Mouse (Mus musculus): ENCODE measurements around the gene S100pbp.

The S100pbp gene

DNA sequence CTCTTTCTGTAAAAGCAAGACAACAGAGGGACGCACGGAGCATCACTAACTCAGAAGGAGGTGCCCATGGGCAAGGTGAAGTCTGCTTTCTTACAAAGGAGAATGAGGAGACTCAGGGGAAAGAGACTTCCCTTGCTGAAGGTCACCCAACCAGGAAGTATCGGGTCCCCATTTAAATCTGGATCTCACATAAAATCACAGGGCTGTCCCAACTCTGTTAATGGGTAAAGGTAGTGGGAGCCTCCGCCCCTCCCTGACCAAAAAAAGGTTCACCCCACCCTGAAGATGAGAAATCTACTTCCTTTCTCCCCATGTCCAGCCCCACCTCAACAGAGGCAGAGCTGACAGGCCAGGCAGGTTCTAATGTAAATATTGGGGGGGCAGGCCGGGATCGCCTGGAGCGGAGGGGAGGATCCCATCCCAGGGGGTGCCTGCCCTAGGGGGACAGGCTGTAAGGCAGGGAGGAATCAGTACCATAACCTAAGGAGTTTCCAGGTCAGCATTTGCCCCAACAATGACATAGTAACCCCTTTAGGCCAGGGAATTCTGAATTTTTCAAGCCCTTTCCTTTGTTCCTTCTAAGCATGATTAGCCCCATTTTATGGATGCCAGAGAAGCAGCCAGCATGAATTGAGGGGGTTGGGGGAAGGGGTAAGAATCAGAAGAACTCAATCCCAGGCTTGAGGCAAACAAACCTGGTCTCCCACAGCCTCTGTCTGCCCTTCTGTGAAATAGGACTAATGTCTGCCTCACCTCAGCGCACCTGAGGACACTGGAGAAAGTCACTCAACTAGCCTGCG, 43.2 kb upstream of the S100pbp start:
- Histone ChIP-seq H3K36me3 (ENCODE audit: insufficient read depth, low read length) (0 out of 2 replicates have a peak, but pooled peaks cover 7% of the 10 kb centered on the region), H3K4me1 (replicated peaks; ENCODE audit: low read depth, low read length) (peaks cover 97% of the 10 kb centered on the region), H3K27me3 (ENCODE audit: insufficient read depth, low read length) (no peaks in the 10 kb centered on the region), H3K4me3 (replicated peaks; ENCODE audit: low read length) (peak overlapping the region; percentile 77), H3K9me3 (ENCODE audit: low read length) (no peaks in the 10 kb centered on the region)
- TF ChIP-seq POU5F1 (IDR thresholded peaks at IDR 0.05; ENCODE audit: borderline replicate concordance, low read length) (no peak), CTCF (conservative IDR thresholded peaks at IDR 0.05; ENCODE audit: low read length) (no peak), NANOG (IDR thresholded peaks at IDR 0.05; ENCODE audit: borderline replicate concordance, low read length) (no peak)

DNA sequence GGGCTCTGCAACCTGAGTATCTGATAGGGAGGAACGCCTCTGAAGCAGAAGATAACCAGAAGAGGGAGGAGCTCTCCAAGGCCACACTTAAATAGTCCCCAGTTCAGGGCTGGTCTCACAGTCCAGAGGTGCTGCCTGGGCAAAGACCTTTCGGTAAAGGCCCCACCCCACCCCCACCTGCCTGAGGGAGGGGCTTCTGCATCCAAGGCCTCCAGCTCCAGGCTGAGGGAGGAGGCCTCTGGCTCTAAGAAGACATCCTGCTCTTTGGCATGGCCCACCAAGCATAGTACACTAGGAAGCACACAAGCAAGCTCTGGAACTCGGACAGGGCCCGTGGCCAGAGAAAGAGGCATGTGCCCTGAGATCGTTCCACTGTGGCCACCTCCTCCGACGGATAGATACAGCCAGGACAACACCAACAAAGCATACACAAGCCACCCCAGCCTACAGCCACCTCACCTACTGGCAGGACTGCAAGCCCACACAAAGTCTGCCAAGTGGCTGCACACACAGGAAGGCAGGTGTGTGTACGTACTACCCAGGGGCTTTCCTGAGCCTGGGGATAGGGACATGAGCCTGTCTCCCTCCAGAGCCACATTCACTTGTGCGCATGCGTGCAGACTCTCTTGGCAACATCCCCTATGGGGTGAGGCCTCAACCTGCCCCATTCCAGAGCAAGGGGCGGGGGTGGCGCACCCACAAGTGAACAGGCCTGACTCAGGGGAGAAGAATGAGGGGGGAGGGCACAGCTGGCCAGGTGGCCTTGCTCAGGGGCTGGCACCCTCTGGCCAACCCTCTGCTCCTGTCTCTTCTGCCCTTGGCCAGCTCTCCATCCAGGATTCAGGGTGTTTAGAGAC, 42.3 kb upstream of the S100pbp start:
- H3K9me3 ChIP-seq (ENCODE audit: low read length): no peaks in the 10 kb centered on the region

GRCm38 (mm10) chr4:129230926-129231325, 41.4 kb upstream of the S100pbp start:
- no peaks in the 10 kb centered on the region for H3K27me3 ChIP-seq (ENCODE audit: insufficient read depth, low read length)
- peak overlapping the region; percentile 77 for H3K4me3 ChIP-seq (replicated peaks; ENCODE audit: low read length)
- TF ChIP-seq NANOG (IDR thresholded peaks at IDR 0.05; ENCODE audit: borderline replicate concordance, low read length) (no peak), POU5F1 (IDR thresholded peaks at IDR 0.05; ENCODE audit: borderline replicate concordance, low read length) (no peak), CTCF (conservative IDR thresholded peaks at IDR 0.05; ENCODE audit: low read length) (no peak)
- H3K4me1 ChIP-seq (replicated peaks; ENCODE audit: low read depth, low read length): peaks cover 97% of the 10 kb centered on the region
- H3K36me3 ChIP-seq (ENCODE audit: insufficient read depth, low read length): peaks cover 10% of the 10 kb centered on the region
- H3K9me3 ChIP-seq (ENCODE audit: low read length): no peaks in the 10 kb centered on the region

More for the DNA sequence above, 42.3 kb upstream of the S100pbp start:
- no peak for TF ChIP-seq POU5F1 (IDR thresholded peaks at IDR 0.05; ENCODE audit: borderline replicate concordance, low read length)
- TF ChIP-seq NANOG (IDR thresholded peaks at IDR 0.05; ENCODE audit: borderline replicate concordance, low read length): no peak
- TF ChIP-seq CTCF (conservative IDR thresholded peaks at IDR 0.05; ENCODE audit: low read length): no peak
- Histone ChIP-seq H3K27me3 (ENCODE audit: insufficient read depth, low read length) (no peaks in the 10 kb centered on the region), H3K4me3 (replicated peaks; ENCODE audit: low read length) (peak overlapping the region; percentile 77), H3K4me1 (replicated peaks; ENCODE audit: low read depth, low read length) (peaks cover 97% of the 10 kb centered on the region), H3K36me3 (ENCODE audit: insufficient read depth, low read length) (0 out of 2 replicates have a peak, but pooled peaks cover 7% of the 10 kb centered on the region)

DNA sequence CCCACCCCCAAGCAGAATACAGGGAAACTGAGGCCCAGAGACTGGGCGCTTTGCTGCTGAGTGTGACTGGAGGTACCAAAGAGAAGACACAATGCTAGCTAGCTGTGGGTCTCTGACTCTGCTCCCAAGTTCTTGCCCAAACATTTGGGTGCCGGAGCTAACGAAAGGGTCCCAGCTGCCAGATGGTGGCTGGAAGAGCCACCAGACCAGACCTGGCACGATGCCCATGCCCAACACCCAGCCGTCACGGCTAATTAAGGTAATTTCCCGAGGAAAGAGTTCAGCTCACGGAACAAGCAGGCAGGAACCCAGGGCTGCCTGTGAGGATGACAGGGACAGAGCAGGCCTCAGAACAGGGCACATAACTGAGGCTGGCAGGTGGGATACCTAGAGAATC, 38.5 kb upstream of the S100pbp start:
- peaks cover 98% of the 10 kb centered on the region for H3K4me1 ChIP-seq (replicated peaks; ENCODE audit: low read depth, low read length)
- H3K9me3 ChIP-seq (ENCODE audit: low read length): no peaks in the 10 kb centered on the region
- TF ChIP-seq POU5F1 (IDR thresholded peaks at IDR 0.05; ENCODE audit: borderline replicate concordance, low read length) (no peak), NANOG (IDR thresholded peaks at IDR 0.05; ENCODE audit: borderline replicate concordance, low read length) (no peak), CTCF (conservative IDR thresholded peaks at IDR 0.05; ENCODE audit: low read length) (no peak)
- H3K4me3 ChIP-seq (replicated peaks; ENCODE audit: low read length): peak overlapping the region; percentile 79
- H3K36me3 ChIP-seq (ENCODE audit: insufficient read depth, low read length): peaks cover 37% of the 10 kb centered on the region
- H3K27me3 ChIP-seq (ENCODE audit: insufficient read depth, low read length): no peaks in the 10 kb centered on the region

DNA sequence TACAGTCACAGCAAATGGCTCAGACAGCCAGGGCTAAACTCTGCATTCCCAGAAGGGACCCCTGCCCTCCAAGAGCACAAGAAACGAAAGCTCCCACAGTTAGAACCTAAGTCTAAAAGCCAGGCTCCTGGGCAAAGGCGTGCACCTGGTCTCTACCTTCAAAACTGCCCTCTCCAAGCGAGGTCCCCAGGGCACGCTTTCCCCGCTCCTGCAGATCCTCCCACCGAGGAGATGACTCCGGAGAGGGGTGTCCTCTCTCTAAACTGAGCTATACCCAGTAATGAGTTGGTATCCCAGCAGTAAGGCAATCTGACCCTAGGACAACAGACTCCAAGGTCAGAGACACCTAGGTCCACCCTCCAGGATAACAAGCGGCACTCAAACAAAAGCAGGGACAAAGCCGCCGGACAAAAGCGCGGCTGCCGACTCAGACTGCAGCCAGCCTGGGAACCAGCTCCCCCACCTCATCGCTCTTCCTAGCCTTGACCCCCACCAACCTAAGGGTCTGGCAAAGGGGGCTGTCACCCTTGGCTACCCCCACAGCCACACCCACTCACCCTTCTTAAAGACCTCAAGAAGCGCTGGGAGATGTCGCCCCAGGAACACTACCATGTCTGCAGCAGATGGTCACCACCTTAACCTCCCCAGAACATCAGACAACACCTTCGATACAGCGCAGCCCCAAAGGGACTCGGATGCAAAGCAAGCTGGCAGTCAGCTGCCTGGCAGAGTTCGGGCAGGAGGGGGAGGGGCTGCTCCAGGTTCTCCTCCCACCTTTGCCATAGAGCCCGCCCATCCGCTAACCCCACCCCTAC, 37.9 kb upstream of the S100pbp start:
- no peak for TF ChIP-seq CTCF (conservative IDR thresholded peaks at IDR 0.05; ENCODE audit: low read length)
- no peak for TF ChIP-seq POU5F1 (IDR thresholded peaks at IDR 0.05; ENCODE audit: borderline replicate concordance, low read length)
- TF ChIP-seq NANOG (IDR thresholded peaks at IDR 0.05; ENCODE audit: borderline replicate concordance, low read length): no peak
- H3K4me1 ChIP-seq (replicated peaks; ENCODE audit: low read depth, low read length): peaks cover 98% of the 10 kb centered on the region
- H3K9me3 ChIP-seq (ENCODE audit: low read length): no peaks in the 10 kb centered on the region
- H3K36me3 ChIP-seq (ENCODE audit: insufficient read depth, low read length): peaks cover 41% of the 10 kb centered on the region
- no peaks in the 10 kb centered on the region for H3K27me3 ChIP-seq (ENCODE audit: insufficient read depth, low read length)
- H3K4me3 ChIP-seq (replicated peaks; ENCODE audit: low read length): peak overlapping the region; percentile 79

DNA sequence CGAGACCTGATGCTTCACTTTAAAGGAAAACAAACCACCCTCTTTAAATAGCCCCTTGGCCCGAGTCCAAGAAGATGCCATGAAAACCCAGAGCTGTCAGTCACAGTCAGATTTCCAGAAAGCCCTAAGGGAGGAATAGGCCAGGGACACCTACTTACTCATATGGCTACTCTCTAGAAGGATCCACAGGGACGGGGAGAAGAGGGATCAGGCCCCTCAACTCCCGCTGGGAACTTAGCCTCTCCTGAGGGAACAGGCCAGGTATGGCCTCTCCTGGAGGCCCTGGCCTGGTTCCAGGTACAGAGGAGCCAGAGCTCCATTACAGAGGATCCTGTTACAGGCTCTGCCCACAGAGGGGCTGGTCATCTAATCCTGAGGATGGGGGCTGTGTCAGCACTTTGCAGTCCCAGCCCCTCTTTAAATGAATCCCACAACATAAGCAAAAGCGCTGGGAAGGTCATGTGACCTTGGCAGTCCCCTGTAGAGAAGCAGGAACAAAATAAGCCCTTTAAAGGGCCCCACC, 37.0 kb upstream of the S100pbp start:
- H3K4me1 ChIP-seq (replicated peaks; ENCODE audit: low read depth, low read length): peaks cover 98% of the 10 kb centered on the region
- TF ChIP-seq NANOG (IDR thresholded peaks at IDR 0.05; ENCODE audit: borderline replicate concordance, low read length) (no peak), POU5F1 (IDR thresholded peaks at IDR 0.05; ENCODE audit: borderline replicate concordance, low read length) (no peak), CTCF (conservative IDR thresholded peaks at IDR 0.05; ENCODE audit: low read length) (no peak)
- peaks cover 50% of the 10 kb centered on the region for H3K36me3 ChIP-seq (ENCODE audit: insufficient read depth, low read length)

DNA sequence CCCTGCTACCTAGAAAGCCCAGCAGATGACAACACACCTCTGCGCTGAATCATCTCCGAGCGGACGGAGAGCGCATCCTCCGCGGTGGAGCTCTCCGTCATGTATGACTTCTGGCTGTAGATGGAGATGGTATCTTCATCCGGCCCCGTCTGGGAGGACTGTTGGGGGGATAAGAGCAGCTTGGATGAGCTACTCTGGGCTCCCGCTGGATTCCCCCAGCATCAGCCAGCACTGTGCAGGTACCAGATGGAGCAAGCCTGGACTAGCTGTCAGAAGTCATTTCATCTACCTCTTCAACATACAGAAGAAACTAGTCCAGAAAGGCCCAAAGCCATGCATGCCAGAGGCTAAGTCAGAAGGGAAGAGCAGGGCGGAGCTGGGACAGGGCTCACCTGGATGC, 35.8 kb upstream of the S100pbp start:
- Histone ChIP-seq H3K4me3 (replicated peaks; ENCODE audit: low read length) (peak overlapping the region; percentile 79), H3K27me3 (ENCODE audit: insufficient read depth, low read length) (no peaks in the 10 kb centered on the region), H3K36me3 (ENCODE audit: insufficient read depth, low read length) (peaks cover 62% of the 10 kb centered on the region), H3K9me3 (ENCODE audit: low read length) (no peaks in the 10 kb centered on the region), H3K4me1 (replicated peaks; ENCODE audit: low read depth, low read length) (peaks cover 98% of the 10 kb centered on the region)
- no peak for TF ChIP-seq POU5F1 (IDR thresholded peaks at IDR 0.05; ENCODE audit: borderline replicate concordance, low read length)
- no peak for TF ChIP-seq NANOG (IDR thresholded peaks at IDR 0.05; ENCODE audit: borderline replicate concordance, low read length)
- no peak for TF ChIP-seq CTCF (conservative IDR thresholded peaks at IDR 0.05; ENCODE audit: low read length)

More for the DNA sequence above, 37.0 kb upstream of the S100pbp start:
- no peaks in the 10 kb centered on the region for H3K27me3 ChIP-seq (ENCODE audit: insufficient read depth, low read length)
- peak overlapping the region; percentile 79 for H3K4me3 ChIP-seq (replicated peaks; ENCODE audit: low read length)
- H3K9me3 ChIP-seq (ENCODE audit: low read length): no peaks in the 10 kb centered on the region
